Mouse (Mus musculus): ENCODE results near the gene 9930111J21Rik1. TPM values are rescaled to one million over a fixed set of nuclear protein-coding genes. Genes with fewer than 3 reads are reported as not detected.
"Not testable (repeated sequence)": the region's sequence is repeated elsewhere in the genome, so short reads cannot be mapped to it uniquely, and the experiment has no call there.

The 9930111J21Rik1 gene
- polyA plus RNA-seq, 1 experiment: 0.18 TPM

DNA sequence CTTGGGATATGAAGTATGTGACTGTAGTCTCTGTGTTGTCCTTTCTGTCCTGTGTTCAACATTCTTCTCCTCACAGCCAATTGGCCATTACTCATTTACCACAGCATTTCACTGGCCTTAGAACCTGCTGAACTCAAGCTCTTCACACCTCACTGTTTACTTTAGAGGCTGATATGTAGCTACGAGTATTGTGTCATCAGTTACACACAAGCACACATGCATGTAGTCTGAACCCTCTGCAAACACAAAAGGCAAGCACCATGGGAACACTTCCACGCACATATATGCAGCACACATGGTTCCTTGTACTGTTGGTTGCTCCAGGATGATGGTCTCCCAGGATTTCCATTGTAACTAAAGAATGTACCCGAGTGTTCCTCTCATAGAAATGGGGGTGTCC is 43.9 kb downstream of the 9930111J21Rik1 start:
- not testable (repeated sequence) for H3K36me3 ChIP-seq (replicated peaks; ENCODE audit: low read length); H3K9me3 ChIP-seq; H3K4me3 ChIP-seq (replicated peaks); H3K4me1 ChIP-seq; H3K27me3 ChIP-seq (replicated peaks)

DNA sequence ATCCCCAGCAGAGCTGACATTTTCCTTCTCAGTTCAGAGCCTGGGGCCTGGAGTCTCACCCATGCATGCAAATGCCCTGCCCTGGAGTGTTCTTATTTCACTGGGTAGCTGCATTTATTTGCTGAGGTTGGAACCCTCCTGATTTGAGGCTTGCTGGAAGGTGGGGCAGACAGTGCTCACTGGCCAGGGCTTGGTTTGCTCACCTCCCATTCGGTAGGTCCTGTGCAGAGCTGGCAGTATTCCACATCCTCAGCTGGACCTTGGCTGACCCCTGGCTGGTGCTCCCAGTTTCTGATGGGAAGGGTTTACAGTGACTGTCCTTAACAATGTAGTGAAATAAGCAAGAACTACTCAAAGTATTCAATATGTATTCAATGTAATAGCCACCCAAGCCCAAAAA is 45.3 kb downstream of the 9930111J21Rik1 start:
- H3K36me3 ChIP-seq (replicated peaks; ENCODE audit: low read length); H3K4me1 ChIP-seq; H3K27me3 ChIP-seq (replicated peaks); H3K4me3 ChIP-seq (replicated peaks); H3K9me3 ChIP-seq: not testable (repeated sequence)

DNA sequence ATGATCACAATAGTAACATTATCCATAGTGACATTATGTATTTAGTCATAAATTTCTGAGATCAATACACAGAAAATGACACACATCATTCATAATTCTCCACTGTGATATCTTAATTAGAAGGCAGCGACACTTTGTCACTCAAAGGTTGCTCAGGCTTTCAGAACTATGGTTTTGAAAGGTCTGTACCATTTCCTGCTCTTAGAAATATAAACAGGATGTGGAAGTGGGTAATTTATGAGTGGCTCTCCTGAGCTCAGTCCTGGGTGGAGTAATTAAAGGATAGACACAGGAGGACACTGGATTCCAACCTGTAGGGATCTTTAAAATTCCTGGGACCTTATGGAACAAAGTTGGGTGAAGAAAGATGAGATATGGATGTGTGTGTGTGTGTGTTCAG is 45.8 kb downstream of the 9930111J21Rik1 start:
- H3K4me3 ChIP-seq (replicated peaks); H3K36me3 ChIP-seq (replicated peaks; ENCODE audit: low read length); H3K9me3 ChIP-seq; H3K4me1 ChIP-seq; H3K27me3 ChIP-seq (replicated peaks): not testable (repeated sequence)

DNA sequence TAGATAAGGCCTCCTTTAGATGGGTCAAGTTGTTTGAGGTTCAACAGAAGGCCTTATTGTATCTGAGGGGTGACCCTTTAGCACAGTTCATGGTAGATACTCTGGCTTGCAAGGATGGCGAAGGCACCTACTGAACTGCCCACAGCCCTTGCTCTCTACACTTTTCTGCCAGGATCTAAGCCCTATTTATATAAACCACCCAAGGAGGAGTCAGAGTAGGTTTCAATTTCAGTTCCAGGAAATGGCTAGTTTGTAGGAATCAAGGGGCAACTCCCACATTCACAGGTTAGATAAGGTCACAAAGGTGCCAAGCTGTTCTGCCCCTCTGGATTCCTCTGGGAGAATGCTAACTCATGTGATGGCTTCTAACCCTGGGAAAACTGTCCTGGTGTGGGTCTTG is 51.1 kb downstream of the 9930111J21Rik1 start:
- not testable (repeated sequence) for H3K27me3 ChIP-seq (replicated peaks); H3K9me3 ChIP-seq; H3K36me3 ChIP-seq (replicated peaks; ENCODE audit: low read length); H3K4me3 ChIP-seq (replicated peaks)
- H3K4me1 ChIP-seq: peaks cover 10% of the 10 kb centered on the region

DNA sequence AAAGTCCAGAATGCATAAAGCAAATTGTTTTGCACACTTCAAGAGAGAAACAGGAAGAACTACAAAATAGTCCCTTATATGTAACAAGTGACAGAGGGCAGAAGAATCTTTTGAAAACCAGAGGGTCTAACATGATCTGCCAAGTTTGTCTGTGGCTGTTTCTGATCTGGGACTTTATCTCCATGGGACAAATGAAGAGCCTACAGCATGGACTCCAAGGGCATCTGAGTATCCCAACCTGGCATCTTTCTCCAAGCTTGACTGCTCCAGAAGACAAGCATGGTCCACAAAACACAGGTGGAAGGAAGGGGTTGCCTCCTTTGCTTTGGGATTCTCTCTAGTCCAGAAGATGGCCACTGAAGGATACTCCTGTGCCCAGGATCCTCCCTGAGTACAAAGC is 52.8 kb downstream of the 9930111J21Rik1 start:
- not testable (repeated sequence) for H3K4me3 ChIP-seq (replicated peaks); H3K27me3 ChIP-seq (replicated peaks); H3K36me3 ChIP-seq (replicated peaks; ENCODE audit: low read length); H3K9me3 ChIP-seq
- H3K4me1 ChIP-seq: peaks cover 10% of the 10 kb centered on the region

DNA sequence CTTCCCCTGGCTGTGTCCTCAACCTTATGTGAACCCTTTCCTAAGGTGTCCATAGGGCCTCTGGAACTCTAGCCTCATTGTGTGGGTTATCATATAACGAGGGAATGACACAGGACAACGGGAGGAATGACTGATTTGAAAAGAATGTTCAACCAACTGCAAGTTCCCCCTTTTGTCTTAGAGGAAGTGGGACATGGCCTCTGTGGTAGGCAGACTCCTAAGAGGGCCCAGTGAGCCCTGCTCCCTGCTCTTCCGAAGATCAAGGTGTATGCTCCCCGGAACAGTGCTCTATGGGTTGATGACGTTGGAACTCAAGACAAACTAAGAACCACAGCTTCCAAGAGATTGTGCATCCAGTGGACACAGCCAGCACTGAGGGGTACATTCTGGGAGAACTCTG is 55.4 kb downstream of the 9930111J21Rik1 start:
- H3K9me3 ChIP-seq; H3K36me3 ChIP-seq (replicated peaks; ENCODE audit: low read length); H3K27me3 ChIP-seq (replicated peaks); H3K4me3 ChIP-seq (replicated peaks): not testable (repeated sequence)
- peaks cover 10% of the 10 kb centered on the region for H3K4me1 ChIP-seq

DNA sequence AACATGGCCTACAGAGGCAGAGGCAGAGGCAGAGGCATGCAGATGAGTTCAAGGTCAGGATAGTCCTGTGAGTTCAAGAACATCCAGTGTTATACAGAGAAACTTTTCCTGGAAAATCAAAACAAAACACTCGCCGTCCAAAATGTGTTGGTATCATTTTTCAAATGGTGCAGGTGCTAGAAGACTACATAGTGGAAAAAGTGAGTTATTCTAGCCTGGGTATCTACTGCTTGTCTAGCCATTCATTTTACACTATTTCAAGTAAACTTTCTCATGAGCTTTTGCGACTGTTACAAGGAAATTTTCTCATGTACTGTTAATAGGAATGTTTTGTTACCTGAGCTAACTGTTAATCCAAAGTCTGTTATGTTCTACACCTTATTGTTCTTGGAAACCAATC is 60.8 kb downstream of the 9930111J21Rik1 start:
- Histone ChIP-seq H3K27me3 (replicated peaks) (no peaks in the 10 kb centered on the region), H3K4me3 (replicated peaks) (no peak overlapping the region), H3K36me3 (replicated peaks; ENCODE audit: low read length) (no peaks in the 10 kb centered on the region), H3K4me1 (0 out of 2 replicates have a peak, but pooled peaks cover 3% of the 10 kb centered on the region), H3K9me3 (no peaks in the 10 kb centered on the region)
- TF ChIP-seq FLI1 (IDR thresholded peaks at IDR 0.05; ENCODE audit: low read length): no peak
- no peak for TF ChIP-seq GATA1 (IDR thresholded peaks at IDR 0.05; ENCODE audit: borderline replicate concordance, low read length)

DNA sequence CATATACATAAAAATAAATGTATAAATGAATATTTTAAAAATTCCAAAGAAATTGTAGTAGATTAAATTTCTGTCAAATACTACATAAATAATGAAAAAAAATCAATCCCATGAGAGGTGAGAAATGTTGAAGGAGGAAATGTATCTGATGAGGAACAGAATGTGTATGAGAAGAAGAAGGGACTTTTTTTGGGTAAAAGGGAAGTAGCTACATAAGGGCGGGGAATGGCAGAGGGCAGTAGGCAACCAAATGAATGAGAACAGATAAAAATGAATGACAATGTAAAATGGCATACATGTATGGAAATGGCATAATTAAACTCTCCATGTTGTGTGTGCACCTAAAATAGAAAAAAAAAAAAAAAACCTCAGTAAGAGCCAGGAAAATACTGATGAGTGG is 65.6 kb downstream of the 9930111J21Rik1 start:
- Histone ChIP-seq H3K4me3 (replicated peaks) (no peak overlapping the region), H3K9me3 (no peaks in the 10 kb centered on the region), H3K27me3 (replicated peaks) (no peaks in the 10 kb centered on the region), H3K36me3 (replicated peaks; ENCODE audit: low read length) (no peaks in the 10 kb centered on the region), H3K4me1 (peaks cover 6% of the 10 kb centered on the region)
- TF ChIP-seq FLI1 (IDR thresholded peaks at IDR 0.05; ENCODE audit: low read length): no peak
- no peak for TF ChIP-seq GATA1 (IDR thresholded peaks at IDR 0.05; ENCODE audit: borderline replicate concordance, low read length)

DNA sequence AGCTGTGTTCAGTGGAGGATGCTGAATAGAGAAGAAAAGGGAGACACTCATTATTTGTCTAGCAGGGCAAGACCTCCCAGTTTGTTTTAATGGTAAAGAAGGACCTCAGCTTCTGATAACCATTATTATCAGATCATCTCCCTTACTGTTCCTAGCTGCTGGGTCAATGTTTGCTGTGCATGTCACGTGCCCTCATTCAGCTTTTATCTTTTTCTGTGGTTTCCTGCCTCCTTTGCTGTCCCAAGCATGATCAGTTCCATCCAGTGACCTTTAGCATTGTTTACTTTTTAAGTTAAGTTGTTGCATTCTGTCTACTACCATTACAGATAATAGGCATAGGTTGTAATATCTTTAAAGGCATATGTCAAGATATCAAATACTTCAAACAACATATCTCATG is 70.7 kb downstream of the 9930111J21Rik1 start:
- peaks cover 11% of the 10 kb centered on the region for H3K4me1 ChIP-seq
- no peaks in the 10 kb centered on the region for H3K9me3 ChIP-seq
- no peaks in the 10 kb centered on the region for H3K36me3 ChIP-seq (replicated peaks; ENCODE audit: low read length)
- TF ChIP-seq GATA1 (IDR thresholded peaks at IDR 0.05; ENCODE audit: borderline replicate concordance, low read length) (no peak), FLI1 (IDR thresholded peaks at IDR 0.05; ENCODE audit: low read length) (no peak)
- peaks cover 3% of the 10 kb centered on the region for H3K27me3 ChIP-seq (replicated peaks)
- H3K4me3 ChIP-seq (replicated peaks): no peak overlapping the region

DNA sequence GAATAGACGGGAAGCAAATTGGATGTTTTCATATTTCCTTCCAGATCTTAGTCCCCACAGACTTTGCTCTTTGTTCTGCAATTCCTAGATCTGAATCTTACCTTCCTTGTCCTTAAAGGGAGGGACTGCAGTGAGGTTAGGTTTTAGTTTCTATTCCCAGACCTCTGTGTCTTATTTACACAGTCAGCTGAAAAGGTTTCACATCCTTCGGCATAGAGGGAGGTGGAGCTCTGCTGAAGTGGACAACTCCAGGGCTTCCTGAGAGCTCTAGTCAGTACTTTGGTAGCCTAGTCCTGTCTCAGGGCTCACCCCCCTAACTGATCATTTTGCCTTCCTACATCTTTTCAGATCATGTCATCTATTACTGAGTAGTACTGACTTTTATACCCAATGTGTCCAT is 77.2 kb downstream of the 9930111J21Rik1 start, which contains the start of gene Gm5431:
Gm5431 (minus strand) TSS at position 194 of the 400 bp plus-strand sequence.
- no peaks in the 10 kb centered on the region for H3K36me3 ChIP-seq (replicated peaks; ENCODE audit: low read length)
- peaks cover 3% of the 10 kb centered on the region for H3K27me3 ChIP-seq (replicated peaks)
- H3K4me3 ChIP-seq (replicated peaks): peak within 1 kb of the TSS; percentile 66
- no peaks in the 10 kb centered on the region for H3K9me3 ChIP-seq
- TF ChIP-seq GATA1 (IDR thresholded peaks at IDR 0.05; ENCODE audit: borderline replicate concordance, low read length) (no peak), FLI1 (IDR thresholded peaks at IDR 0.05; ENCODE audit: low read length) (no peak)
- peaks cover 30% of the 10 kb centered on the region for H3K4me1 ChIP-seq

DNA sequence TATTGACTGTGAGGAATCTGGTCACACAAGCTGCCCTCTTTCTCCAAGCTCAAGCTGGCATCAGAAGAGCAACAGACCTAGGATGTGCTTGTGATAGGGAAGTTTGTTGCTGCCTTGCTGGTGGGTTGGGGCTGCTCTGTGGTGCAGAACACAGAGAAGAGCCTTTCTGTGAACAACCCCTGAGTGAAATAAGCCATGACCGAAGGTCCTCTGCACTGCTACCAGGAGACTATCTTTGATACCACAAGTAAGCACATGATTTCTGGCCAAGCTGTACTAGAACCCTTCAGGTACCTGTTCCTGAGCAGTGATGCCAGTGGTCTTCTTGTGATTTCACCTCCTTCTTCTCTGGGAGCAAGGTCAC is 77.6 kb downstream of the 9930111J21Rik1 start:
- H3K4me1 ChIP-seq: peaks cover 30% of the 10 kb centered on the region
- H3K9me3 ChIP-seq; H3K27me3 ChIP-seq (replicated peaks); H3K36me3 ChIP-seq (replicated peaks; ENCODE audit: low read length): not testable (repeated sequence)
- peak overlapping the region; percentile 66 for H3K4me3 ChIP-seq (replicated peaks)

DNA sequence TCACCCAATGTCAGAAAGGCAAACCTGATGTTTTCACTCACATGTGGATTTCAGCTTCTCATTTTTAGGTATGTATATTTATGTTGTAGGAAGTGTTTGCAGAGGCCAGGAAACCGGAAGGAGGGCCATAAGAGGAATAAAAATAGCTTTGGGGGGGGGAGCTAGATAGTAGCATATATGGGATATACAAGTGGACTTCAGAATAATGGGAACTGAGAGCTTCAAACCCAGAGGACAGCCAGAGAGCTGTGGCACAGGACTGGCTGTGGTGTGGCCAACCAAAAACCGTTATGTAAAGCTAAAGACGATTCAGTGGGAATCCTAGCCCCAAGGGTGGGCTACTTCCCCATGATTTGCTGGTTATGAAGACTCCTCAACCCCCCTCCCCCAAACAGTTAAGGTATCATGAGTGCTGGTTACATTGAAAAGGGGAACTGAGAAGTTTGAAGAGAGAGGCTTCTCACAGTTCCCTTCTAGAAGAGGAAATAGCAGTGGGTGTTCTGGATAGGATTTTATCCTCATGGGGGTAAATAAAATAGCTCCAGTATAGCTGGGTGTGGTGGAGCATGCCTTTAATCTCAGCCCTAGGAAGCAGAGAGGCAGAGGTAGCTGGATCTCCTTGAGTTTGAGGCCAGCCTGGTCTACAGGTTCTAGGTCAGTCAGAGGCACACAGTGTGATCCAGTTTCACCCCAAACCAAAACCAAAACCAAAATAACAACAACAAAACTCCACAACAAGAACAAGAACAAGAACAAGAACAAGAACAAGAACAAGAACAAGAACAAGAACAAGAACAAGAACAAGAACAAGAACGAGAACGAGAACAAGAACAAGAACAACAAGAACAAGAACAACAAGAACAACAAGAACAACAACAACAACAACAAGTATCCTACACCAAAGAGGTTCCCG is 78.3 kb downstream of the 9930111J21Rik1 start:
- H3K27me3 ChIP-seq (replicated peaks); H3K9me3 ChIP-seq; H3K36me3 ChIP-seq (replicated peaks; ENCODE audit: low read length); H3K4me3 ChIP-seq (replicated peaks): not testable (repeated sequence)
- H3K4me1 ChIP-seq: peaks cover 30% of the 10 kb centered on the region
